Mouse (Mus musculus): ENCODE data around the gene Smap2.

GRCm38 (mm10) chr4:121029632-121030031 is 12.6 kb upstream of the Smap2 start:
- TF ChIP-seq CTCF (IDR thresholded peaks at IDR 0.05; ENCODE audit: extremely low read depth, insufficient read depth, low read length) (no peak), POLR2A (IDR thresholded peaks at IDR 0.05; ENCODE audit: extremely low read depth, insufficient read depth, low read length) (no peak)
